Mouse (Mus musculus): Measurements from ENCODE around the gene Rps27l.

Gene Rps27l

DNA sequence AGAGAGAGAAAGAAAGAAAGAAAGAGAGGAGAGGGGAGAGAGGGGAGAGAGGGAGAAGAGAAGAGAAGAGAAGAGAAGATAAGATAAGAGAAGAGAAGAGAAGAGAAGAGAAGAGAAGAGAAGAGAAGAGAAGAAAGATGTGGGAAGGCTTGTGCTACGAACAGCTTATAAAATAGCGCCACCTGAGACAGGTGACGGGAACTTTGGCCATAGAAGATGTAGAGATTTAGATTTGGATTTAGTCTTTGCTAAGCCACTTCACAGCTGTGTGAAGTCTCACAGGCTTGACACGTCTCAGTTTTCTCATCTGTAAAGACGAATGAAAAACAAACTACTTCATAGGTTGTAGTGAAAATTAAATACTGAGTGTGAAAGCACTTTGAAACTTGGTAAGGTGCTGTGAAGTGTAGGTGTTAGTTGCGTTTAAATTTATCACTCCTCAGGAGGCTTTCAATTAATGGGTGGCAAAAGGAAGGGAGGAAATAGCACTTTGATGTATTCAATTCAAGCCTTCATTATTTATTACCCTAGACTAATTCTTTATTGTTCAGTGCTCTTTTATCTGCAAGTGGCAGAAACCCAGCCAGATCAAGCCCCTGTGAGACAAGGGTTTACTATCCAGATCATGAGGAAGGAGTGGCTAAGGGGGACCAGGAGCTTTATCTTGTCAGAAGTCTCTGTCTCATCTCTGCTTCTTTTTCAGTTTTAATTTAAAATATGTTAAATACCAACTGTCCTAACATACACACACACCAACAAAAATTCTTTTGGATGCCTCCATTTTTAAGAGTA, 25.2 kb upstream of the Rps27l start:
- no peak for DNase-seq (ENCODE audit: low read depth, low spot score)

DNA sequence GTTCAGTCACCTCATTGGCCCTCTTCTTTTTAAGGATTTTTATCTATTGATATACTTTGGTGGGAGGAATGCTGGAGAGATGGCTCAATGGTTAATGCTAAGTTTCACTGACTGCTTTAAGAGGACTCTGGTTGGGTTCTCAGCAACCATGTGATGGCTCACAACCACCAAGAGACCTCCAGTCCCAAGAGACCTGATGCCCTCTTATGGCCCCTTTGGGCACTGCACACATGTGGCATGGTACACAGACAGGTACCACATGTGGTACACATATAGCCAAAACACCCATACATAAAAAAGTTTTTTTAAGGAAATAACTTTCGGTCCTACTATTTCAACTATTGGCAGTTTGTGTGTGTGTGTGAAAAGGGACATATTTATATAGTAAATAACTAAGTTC, 23.8 kb upstream of the Rps27l start:
- peak; percentile 63 for DNase-seq (ENCODE audit: low read depth, low spot score)

DNA sequence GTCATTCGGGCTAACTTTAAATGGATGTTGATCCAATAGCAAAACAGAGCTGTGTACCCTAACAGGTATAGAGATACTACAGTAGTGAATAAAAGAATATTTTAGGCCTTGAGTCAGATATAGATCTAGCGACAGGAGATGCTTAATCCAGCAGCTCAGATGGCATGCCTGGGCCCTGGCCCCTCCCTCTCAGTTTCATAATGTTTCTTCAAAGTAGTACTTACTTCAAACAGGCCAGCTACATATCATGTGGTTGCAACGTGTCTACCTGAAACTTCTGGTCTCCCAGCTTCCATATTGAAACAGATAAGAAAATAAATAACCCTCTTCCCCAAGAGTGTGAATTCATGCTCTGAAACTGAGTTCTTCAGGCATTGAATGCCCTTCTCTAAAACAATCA, 20.0 kb upstream of the Rps27l start:
- DNase-seq (ENCODE audit: low read depth, low spot score), result no peak

DNA sequence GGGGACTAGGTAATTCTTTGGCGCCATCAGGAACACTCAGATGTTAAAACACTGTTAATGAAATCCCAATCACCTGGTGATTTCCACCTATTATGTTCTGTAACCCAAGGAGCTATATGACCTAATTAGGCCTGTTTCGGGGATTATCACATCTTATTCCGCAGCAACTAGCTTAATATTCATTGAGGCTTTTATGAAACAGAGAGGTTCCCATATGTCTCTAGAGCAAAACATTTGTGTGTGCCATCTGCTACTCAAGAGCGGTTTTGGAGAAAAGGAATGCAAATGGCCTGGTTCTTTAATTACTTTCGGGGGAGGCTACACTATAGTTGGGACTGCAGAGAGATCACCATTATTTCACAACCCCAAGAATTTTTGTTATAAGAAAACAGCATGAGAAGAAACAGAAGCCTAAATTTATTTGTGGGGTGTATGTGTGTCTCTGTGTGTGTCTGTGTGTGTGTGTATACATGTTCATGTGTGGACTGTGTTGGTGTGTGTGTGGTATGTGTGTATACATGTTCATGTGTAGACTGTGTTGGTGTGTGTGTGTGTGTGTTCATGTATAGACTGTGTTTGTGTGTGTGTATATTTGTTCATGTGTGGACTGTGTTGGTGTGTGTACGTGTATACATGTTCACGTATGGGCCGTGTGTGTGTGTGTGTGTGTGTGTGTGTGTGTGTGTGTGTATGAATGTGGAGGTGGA, 18.0 kb upstream of the Rps27l start:
- DNase-seq (ENCODE audit: low read depth, low spot score), result no peak

DNA sequence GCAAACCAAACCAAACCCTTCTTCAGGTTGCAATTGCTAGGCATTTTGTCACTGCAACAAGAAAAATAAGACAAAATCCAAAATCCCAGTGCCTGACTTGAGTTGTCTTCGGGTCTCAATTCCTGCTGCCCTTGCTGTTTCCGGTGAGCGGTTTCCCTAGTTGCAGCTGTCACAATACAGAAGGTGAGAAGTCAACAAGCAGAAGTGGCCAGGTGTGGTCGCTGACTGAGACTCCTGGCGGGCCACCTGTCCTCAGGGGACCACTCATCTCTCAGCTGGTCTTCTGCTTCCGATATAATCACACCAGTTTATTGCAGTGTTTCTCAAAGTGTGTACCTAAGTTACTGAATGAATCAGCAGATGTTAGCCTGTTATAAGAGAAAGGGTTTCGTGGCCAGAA, 15.5 kb upstream of the Rps27l start:
- DNase-seq (ENCODE audit: low read depth, low spot score), result no peak

DNA sequence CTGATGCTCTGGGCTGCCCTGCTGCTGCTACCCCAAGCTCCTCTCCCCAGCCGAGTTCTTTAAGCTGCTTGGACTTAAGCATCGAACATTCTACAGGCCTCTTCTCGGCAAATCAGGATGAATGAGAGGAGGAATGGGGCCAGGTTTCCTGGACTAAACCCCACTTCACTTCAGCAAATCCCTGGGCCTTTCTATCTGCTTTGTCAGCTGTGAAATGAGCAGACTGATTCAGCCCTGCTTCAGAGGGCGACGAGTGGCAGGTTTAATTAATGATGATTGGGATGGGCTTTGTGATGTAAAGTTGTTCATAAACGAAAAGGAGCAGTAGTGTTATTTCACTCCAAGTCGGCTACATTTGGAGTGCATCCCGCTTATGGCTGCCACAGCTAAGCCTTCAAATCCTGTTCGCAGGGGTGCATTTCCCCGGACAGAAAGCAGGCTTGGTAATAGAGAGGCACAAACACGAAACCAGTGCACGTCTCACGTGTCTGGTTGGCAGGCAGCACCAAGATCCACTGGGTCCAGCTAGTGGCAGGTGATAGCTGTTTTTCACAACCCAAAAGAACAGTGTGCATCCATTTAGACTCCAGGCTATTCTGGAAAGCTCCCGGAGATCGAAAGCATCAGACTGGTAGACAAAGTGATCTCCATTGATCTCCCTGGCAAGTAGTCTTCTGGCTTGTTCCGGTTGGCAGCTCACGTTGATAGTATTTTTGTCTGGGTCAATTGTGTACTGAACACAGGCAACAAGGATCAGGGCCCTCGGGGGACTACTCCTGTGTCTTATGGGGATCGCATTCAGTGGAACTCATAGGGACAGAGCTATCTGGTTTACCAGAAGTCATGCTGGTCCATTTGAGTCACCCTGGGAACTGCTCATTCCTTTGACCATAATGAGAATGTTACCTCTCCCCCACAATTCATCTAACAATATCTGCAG, 11.7 kb upstream of the Rps27l start:
- no peak for DNase-seq (ENCODE audit: low read depth, low spot score)

DNA sequence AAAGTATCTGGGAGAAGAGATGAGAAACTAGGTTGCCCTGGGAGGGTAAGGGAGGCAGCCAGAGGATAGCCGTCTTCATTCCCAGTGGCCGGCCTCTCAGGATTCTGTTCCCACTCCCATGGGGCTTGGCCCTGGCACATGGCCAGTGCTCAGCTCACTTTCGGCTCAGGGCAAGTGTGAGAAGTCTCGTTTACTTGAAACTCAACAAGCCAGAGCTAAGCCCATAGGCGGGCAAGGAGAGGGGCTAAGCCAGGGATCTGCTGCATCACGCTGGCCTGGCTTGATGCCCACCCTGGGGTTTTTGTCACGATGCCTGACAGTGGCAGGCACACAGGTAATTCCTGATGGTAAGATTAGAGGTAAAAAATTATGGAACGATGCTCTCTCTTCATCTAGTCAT, 8.4 kb upstream of the Rps27l start:
- no peak for DNase-seq (ENCODE audit: low read depth, low spot score)

DNA sequence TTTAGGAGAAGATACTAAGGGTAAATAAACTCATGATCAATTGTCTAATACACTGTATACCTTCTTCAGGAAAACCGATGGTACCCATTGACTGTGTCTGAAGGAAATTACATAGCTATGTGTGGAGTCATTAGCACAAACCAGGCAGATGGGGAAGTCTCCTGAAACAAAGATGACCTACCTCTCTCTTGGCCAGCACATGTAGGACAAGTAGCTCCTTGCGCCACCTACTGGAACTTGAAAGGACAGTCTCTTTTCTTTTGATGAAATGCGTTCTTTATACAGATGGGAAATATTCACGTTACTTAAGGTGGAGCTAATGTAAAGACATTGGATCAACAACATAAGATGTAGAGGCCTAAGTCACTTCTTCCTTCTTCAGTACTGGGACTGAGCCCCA, 7.0 kb upstream of the Rps27l start:
- peak; percentile 82 for DNase-seq (ENCODE audit: low read depth, low spot score)

DNA sequence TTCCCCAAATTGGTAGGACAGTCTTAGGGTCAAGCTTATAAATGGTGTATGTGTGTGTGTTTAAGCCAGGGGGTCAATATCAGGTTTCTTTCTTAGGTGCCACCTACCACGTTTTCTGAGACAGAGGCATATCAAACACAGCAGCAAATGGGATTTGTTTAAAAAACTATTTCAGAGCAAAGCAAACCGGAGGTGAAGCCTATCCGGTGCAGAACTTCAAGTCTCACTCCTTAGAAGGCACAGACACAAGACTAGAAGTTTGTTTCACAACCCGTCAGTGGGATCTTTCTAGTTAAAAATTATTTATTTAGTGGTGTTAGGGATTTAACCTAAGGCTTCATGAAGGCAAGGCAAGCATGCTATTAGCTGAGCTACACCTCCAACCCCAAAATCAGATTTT, 725 bp upstream of the Rps27l start:
- DNase-seq (ENCODE audit: low read depth, low spot score), result no peak

DNA sequence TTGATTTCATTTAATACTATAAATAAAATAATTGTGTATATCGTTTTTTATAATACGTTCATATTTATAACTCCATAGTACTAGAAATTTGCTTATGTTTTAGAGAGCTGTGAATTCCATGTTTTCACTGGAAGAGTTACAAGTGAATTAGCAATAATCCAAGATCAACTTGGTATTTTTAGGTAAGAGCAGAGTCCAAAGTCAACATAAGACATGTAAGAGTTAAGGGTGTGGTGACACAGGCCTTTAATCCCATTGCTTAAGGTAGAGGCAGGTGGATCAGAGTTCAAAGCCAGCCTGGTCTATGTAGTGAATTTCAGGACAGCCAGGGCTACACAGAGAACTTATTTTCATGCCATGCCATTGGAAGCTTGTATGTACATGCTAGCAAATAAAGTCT, 2.6 kb downstream of the Rps27l start:
- DNase-seq (ENCODE audit: low read depth, low spot score), result no peak

DNA sequence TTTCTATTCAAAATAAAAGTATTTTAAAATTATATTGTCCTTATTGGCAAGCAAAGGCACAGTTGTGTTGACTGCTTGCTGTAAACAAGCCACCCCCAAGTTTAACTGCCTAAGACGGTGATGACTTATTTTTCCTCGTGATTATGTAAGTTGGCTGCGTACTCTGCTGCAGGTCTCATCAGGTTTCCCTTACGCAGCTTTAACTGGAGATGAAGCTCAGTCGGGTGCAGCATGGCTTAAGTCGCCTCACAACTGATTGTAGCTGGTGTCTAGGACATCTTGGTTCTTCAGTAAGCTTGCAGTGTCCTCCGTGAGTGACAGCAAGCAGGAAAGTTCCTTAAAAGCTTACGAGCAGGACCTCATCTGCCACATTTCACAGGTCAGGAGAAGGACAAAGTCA, 6.4 kb downstream of the Rps27l start:
- no peak for DNase-seq (ENCODE audit: low read depth, low spot score)

DNA sequence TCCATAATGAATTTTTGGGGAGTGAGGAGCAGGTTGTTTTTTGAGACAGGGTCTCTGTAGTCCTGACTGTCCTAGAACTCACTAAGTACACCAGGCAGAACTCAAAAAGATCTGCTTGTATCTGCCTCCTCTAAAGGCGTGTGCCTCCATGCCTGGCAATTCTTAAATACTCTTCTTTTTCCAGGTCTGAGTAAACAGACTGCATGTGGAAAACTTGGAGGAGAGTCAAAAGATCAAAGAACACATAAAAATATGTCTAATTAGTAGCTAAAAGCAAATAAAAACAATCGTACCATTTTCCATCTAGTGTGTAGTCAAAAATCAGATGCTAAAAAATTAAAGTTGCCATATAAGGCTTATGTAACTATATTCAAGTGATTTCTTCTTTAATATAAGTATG, 7.0 kb downstream of the Rps27l start:
- DNase-seq (ENCODE audit: low read depth, low spot score), result no peak

DNA sequence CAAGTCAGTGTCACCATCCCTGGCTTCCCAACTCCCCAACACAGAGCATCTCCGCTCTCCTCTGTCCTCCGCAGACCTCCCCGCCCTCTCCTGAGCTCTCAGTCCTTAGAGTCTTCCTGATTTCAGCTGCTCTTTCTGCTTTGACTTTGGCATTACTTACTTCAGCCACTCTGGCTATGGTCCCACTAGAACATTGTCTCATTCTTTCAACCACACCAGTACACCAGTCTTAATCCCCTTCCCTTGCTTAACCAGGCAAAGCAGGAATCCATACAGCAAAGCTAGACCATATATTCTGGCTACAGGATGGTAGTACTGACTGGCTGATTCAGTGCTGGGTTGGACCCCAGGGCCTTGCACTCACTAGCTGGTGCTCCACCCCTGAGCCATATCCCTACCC, 11.6 kb downstream of the Rps27l start:
- no peak for DNase-seq (ENCODE audit: low read depth, low spot score)

DNA sequence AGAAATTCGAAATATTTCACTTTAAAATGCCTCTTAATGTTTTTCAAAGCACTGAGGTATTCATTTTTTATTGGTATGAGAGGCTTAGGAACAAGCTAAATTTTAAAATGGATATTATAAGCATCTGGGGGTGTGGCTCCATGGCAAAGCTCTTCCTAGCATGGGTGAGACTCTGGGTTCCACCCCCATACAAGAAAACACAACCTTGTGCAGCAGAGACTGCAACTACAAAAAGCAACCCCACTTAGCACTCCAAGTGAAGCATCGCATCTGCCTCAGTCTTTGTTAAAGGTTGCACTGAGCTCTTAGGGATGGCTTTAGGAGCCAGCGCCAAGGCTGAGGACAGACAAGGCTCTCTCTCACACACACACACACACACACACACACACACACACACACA, 15.6 kb downstream of the Rps27l start:
- DNase-seq (ENCODE audit: low read depth, low spot score), result no peak

DNA sequence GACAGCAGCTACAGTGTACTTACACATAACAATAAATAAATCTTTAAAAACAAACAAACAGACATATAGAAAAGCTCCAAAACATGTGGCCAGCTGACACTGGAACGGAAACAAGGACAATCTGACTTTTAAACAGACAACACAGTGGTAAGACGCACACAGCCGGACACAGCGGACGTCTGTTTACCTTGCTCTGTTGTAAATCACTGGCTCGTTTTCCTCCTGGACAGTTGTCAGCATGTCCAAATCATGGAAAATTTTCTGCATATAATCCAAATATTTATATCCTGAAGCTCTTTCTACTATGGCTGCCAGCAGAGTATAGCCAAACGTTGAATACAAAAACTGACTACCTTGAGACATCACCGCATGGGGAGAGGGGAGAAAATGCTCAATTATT, 21.6 kb downstream of the Rps27l start:
- no peak for DNase-seq (ENCODE audit: low read depth, low spot score)

DNA sequence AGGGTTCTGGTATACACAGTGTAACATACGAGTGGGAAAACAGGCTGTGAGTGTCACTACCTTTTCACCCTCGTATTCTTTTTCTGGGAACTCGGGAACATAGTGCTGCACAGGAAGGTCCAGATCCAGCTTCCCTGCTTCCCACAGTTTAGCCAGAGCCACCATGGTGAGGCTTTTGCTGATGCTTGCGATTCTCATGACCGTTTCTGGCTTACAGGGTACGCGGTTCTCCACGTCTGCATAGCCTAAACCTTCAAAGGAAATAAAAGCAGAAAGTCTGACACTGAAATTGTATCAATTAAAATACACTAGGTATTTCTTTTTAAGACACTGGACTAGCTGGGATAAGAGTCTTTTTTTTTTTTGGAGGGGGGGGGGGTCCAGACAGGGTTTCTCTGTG, 25.2 kb downstream of the Rps27l start:
- DNase-seq (ENCODE audit: low read depth, low spot score), result no peak

DNA sequence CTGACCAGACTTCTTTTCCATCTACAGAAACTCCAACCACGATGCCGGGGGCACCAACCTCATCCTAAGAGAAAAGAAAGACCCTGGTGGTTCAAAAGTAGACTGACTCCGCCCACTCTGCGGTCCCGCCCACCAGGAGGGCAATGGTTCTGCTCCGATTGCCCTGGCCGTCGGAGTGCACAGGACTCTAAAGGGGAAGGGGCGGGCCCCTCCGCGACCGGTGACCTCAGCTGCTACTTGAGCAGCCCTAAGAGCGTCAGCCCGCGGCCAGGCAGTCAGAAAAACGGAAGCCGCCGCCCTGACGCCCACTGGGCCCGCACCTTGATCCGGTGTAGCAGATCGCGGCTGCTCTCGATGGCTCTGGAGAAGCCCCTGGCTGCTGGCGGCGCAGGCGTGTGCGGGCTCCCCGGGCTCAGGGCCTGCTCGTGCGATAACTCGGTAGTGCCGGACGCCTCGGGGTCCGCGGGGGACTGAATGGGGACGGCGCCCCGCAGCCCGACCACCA, 28.9 kb downstream of the Rps27l start:
- peak; percentile 92 for DNase-seq (ENCODE audit: low read depth, low spot score)

DNA sequence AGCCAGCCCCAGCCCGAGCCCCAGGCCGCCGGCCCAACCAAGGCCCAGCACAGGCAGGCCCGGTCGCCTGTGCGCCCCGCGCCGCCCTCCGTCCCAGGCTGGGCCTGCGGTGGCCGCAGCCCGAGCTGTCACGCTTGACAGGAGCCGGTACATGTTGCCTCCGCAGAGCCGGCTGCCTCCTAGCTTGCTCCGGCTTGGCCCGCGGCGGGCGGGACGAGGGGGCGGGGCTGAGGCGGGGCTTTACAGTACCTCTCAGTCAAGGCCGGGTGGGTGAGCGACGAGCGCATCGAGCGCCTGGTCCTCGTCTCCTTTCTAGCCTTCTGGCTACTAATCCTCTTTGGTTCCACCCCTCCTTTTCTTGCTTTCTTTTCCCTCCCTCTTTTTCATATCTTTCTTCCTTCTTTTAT, 29.4 kb downstream of the Rps27l start, which contains the start of gene Lactb:
Gene Lactb (minus strand): TSS at position 246 of the 407 bp plus-strand sequence.
- DNase-seq (ENCODE audit: low read depth, low spot score), result peak; percentile 91

DNA sequence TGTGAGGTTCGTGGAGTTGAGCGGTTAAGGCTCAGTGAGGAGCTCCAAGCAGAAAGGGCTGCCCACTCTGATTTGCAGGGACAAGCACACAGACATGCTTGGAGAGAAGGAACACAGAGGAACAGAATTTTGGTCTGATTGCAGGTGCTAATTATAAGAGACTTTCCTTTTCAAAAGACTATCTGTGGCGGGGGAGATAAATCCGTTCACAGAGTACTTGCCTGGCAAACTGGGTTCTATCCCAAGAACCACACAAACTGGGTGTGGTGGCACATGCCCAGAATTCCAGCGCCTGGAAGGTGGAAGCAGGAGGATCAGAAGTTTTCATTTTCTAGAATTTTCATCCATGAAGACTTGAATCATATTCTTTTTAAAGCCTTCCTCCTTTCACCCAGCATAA, 31.2 kb downstream of the Rps27l start:
- no peak for DNase-seq (ENCODE audit: low read depth, low spot score)

DNA sequence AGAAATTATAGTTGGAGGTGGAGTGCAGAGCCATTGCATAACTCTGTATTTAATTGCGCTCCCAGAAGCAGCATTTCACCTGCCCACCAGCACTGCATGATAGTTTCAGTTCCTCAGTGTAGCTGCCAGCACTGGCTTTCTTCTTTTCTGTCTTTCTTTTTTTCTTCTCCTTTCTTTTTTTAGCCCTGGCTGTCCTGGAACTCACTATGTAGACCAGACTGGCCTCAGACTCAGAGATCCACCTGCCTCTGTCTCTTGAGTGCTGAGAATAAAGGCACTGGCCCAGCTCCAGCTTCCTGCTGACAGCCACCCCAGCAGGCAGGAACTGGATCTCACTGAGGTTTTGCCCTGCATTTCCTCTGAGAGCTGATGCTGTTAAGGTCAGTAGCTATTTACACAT, 32.1 kb downstream of the Rps27l start:
- no peak for DNase-seq (ENCODE audit: low read depth, low spot score)

DNA sequence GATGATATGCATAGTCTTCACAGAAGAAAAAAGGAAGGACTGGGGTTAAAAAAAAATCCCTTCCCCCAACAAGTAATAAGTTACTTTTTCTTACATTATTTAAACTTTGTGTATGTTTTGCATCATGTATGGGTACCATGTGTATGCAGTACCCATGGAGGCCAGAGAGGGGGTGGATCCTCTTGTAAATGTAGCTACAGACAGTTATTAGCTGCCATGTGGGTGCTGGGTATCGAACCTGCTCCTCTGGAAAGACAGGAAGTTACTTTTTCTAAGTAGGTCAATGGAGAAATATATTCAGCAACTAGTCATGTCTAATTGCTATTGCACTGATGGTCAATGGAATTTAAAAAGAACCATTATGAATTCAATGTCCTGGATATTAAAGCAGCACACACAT, 32.6 kb downstream of the Rps27l start:
- DNase-seq (ENCODE audit: low read depth, low spot score), result no peak

DNA sequence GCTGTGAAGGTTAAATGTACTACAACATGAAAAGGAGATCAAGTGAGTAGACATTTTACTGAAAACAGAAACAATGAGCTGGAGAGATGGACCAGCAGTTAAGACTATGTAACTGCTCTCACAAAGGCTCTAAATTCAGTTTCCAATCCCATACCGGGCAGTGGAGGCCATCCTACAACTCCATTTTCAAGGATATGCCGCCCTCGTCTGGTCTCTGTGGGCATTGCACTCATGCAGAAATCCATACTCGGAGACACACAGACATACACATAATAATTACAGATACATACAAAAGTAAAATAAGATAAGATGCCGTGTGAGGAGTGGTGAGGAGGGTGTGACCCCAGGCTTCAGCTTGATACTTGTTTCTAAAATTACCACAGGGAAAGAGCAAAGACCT, 34.6 kb downstream of the Rps27l start:
- peak; percentile 73 for DNase-seq (ENCODE audit: low read depth, low spot score)

All from R1 (cell line).